Mouse (Mus musculus): ENCODE measurements around the gene Ripor3. TPM values are rescaled to one million over a fixed set of nuclear protein-coding genes. Genes with fewer than 3 reads are reported as not detected.

Ripor3 gene
- polyA plus RNA-seq, 1 experiment from 2014 or later, result 0.37 TPM

GRCm38 (mm10) chr2:168050000-168050942 lies 39.9 kb upstream of the Ripor3 start:
- Histone ChIP-seq H3K4me2 (ENCODE audit: low read length) (peak overlapping the region; percentile 64), H3K36me3 (ENCODE audit: control insufficient read depth, insufficient read depth) (no peaks in the 10 kb centered on the region), H3K9ac (replicated peaks; ENCODE audit: low read depth, low read length) (peak overlapping the region; percentile 44), H3K4me1 (replicated peaks; ENCODE audit: control insufficient read depth, insufficient read depth, low read length) (peaks cover 22% of the 10 kb centered on the region), H3K27ac (ENCODE audit: low read length) (no peak overlapping the region), H3K27me3 (replicated peaks; ENCODE audit: control insufficient read depth, insufficient read depth, low read length) (peaks cover 26% of the 10 kb centered on the region), H3K4me3 (replicated peaks; ENCODE audit: low read length) (peak overlapping the region; percentile 42), H3K9me3 (ENCODE audit: control insufficient read depth, low read length) (no peaks in the 10 kb centered on the region)
- no peak for ATAC-seq
- WGBS, result under 1% methylated on average over 55 of the region's 56 CpGs

GRCm38 (mm10) chr2:168049002-168049635 lies 38.7 kb upstream of the Ripor3 start:
- Histone ChIP-seq H3K4me2 (ENCODE audit: low read length) (no peak overlapping the region), H3K4me3 (replicated peaks; ENCODE audit: low read length) (no peak overlapping the region), H3K4me1 (replicated peaks; ENCODE audit: control insufficient read depth, insufficient read depth, low read length) (peaks cover 22% of the 10 kb centered on the region), H3K27me3 (replicated peaks; ENCODE audit: control insufficient read depth, insufficient read depth, low read length) (peaks cover 26% of the 10 kb centered on the region), H3K9ac (replicated peaks; ENCODE audit: low read depth, low read length) (no peak overlapping the region), H3K36me3 (ENCODE audit: control insufficient read depth, insufficient read depth) (no peaks in the 10 kb centered on the region), H3K27ac (ENCODE audit: low read length) (no peak overlapping the region), H3K9me3 (ENCODE audit: control insufficient read depth, low read length) (no peaks in the 10 kb centered on the region)
- WGBS, result 13% methylated on average over 16 of the region's 16 CpGs
- ATAC-seq, result no peak

GRCm38 (mm10) chr2:168046467-168046866 lies 36.0 kb upstream of the Ripor3 start:
- 76% methylated on average over 4 of the region's 4 CpGs for WGBS
- H3K9ac ChIP-seq (replicated peaks; ENCODE audit: low read depth, low read length), result no peak overlapping the region
- no peak overlapping the region for H3K4me2 ChIP-seq (ENCODE audit: low read length)
- no peak overlapping the region for H3K4me3 ChIP-seq (replicated peaks; ENCODE audit: low read length)
- no peak overlapping the region for H3K27ac ChIP-seq (ENCODE audit: low read length)
- no peaks in the 10 kb centered on the region for H3K36me3 ChIP-seq (ENCODE audit: control insufficient read depth, insufficient read depth)
- H3K27me3 ChIP-seq (replicated peaks; ENCODE audit: control insufficient read depth, insufficient read depth, low read length), result peaks cover 22% of the 10 kb centered on the region
- H3K4me1 ChIP-seq (replicated peaks; ENCODE audit: control insufficient read depth, insufficient read depth, low read length), result peaks cover 22% of the 10 kb centered on the region
- ATAC-seq, result no peak
- H3K9me3 ChIP-seq (ENCODE audit: control insufficient read depth, low read length), result no peaks in the 10 kb centered on the region

- WGBS, result 5% methylated on average over 5 of the region's 5 CpGs
- no peak overlapping the region for H3K27ac ChIP-seq (ENCODE audit: low read length)
- ATAC-seq, result no peak
- H3K9me3 ChIP-seq (ENCODE audit: control insufficient read depth, low read length), result no peaks in the 10 kb centered on the region
- peaks cover 15% of the 10 kb centered on the region for H3K27me3 ChIP-seq (replicated peaks; ENCODE audit: control insufficient read depth, insufficient read depth, low read length)
- no peak overlapping the region for H3K4me2 ChIP-seq (ENCODE audit: low read length)
- no peak overlapping the region for H3K4me3 ChIP-seq (replicated peaks; ENCODE audit: low read length)
- H3K36me3 ChIP-seq (ENCODE audit: control insufficient read depth, insufficient read depth), result no peaks in the 10 kb centered on the region
- peaks cover 21% of the 10 kb centered on the region for H3K4me1 ChIP-seq (replicated peaks; ENCODE audit: control insufficient read depth, insufficient read depth, low read length)
- no peak overlapping the region for H3K9ac ChIP-seq (replicated peaks; ENCODE audit: low read depth, low read length)
Measured at GRCm38 (mm10) chr2:168045771-168046170, 35.4 kb upstream of the Ripor3 start.

- Histone ChIP-seq H3K27me3 (replicated peaks; ENCODE audit: control insufficient read depth, insufficient read depth, low read length) (peaks cover 12% of the 10 kb centered on the region), H3K4me1 (replicated peaks; ENCODE audit: control insufficient read depth, insufficient read depth, low read length) (peaks cover 17% of the 10 kb centered on the region), H3K4me2 (ENCODE audit: low read length) (no peak overlapping the region), H3K27ac (ENCODE audit: low read length) (no peak overlapping the region), H3K36me3 (ENCODE audit: control insufficient read depth, insufficient read depth) (no peaks in the 10 kb centered on the region), H3K9me3 (ENCODE audit: control insufficient read depth, low read length) (no peaks in the 10 kb centered on the region), H3K9ac (replicated peaks; ENCODE audit: low read depth, low read length) (no peak overlapping the region), H3K4me3 (replicated peaks; ENCODE audit: low read length) (no peak overlapping the region)
- no peak for ATAC-seq
- 44% methylated on average over 13 of the region's 13 CpGs for WGBS
Measured at GRCm38 (mm10) chr2:168045357-168045756, 34.9 kb upstream of the Ripor3 start.

- ATAC-seq, result no peak
- no peak overlapping the region for H3K27ac ChIP-seq (ENCODE audit: low read length)
- 73% methylated on average over 10 of the region's 10 CpGs for WGBS
- H3K4me3 ChIP-seq (replicated peaks; ENCODE audit: low read length), result no peak overlapping the region
- H3K36me3 ChIP-seq (ENCODE audit: control insufficient read depth, insufficient read depth), result no peaks in the 10 kb centered on the region
- H3K27me3 ChIP-seq (replicated peaks; ENCODE audit: control insufficient read depth, insufficient read depth, low read length), result peaks cover 8% of the 10 kb centered on the region
- no peak overlapping the region for H3K4me2 ChIP-seq (ENCODE audit: low read length)
- H3K4me1 ChIP-seq (replicated peaks; ENCODE audit: control insufficient read depth, insufficient read depth, low read length), result peaks cover 11% of the 10 kb centered on the region
- no peak overlapping the region for H3K9ac ChIP-seq (replicated peaks; ENCODE audit: low read depth, low read length)
- H3K9me3 ChIP-seq (ENCODE audit: control insufficient read depth, low read length), result no peaks in the 10 kb centered on the region
Measured at GRCm38 (mm10) chr2:168044681-168045287, 34.4 kb upstream of the Ripor3 start.

GRCm38 (mm10) chr2:168042019-168042418 lies 31.6 kb upstream of the Ripor3 start:
- H3K4me2 ChIP-seq (ENCODE audit: low read length), result no peak overlapping the region
- H3K36me3 ChIP-seq (ENCODE audit: control insufficient read depth, insufficient read depth), result no peaks in the 10 kb centered on the region
- H3K4me1 ChIP-seq (replicated peaks; ENCODE audit: control insufficient read depth, insufficient read depth, low read length), result peaks cover 6% of the 10 kb centered on the region; the same call in 1 of the 2 replicates
- no peak overlapping the region for H3K9ac ChIP-seq (replicated peaks; ENCODE audit: low read depth, low read length)
- H3K9me3 ChIP-seq (ENCODE audit: control insufficient read depth, low read length), result no peaks in the 10 kb centered on the region
- no peak for ATAC-seq
- WGBS, result 59% methylated on average over 6 of the region's 6 CpGs
- H3K27me3 ChIP-seq (replicated peaks; ENCODE audit: control insufficient read depth, insufficient read depth, low read length), result no peaks in the 10 kb centered on the region
- H3K27ac ChIP-seq (ENCODE audit: low read length), result no peak overlapping the region
- H3K4me3 ChIP-seq (replicated peaks; ENCODE audit: low read length), result no peak overlapping the region

- H3K4me3 ChIP-seq (replicated peaks; ENCODE audit: low read length), result no peak overlapping the region
- 29% methylated on average over 3 of the region's 3 CpGs for WGBS
- peaks cover 2% of the 10 kb centered on the region; the same call in 1 of the 2 replicates for H3K4me1 ChIP-seq (replicated peaks; ENCODE audit: control insufficient read depth, insufficient read depth, low read length)
- no peak overlapping the region for H3K27ac ChIP-seq (ENCODE audit: low read length)
- H3K36me3 ChIP-seq (ENCODE audit: control insufficient read depth, insufficient read depth), result no peaks in the 10 kb centered on the region
- no peaks in the 10 kb centered on the region for H3K27me3 ChIP-seq (replicated peaks; ENCODE audit: control insufficient read depth, insufficient read depth, low read length)
- H3K9ac ChIP-seq (replicated peaks; ENCODE audit: low read depth, low read length), result no peak overlapping the region
- no peak overlapping the region for H3K4me2 ChIP-seq (ENCODE audit: low read length)
- no peak for ATAC-seq
- H3K9me3 ChIP-seq (ENCODE audit: control insufficient read depth, low read length), result no peaks in the 10 kb centered on the region
Measured at GRCm38 (mm10) chr2:168040751-168041150, 30.3 kb upstream of the Ripor3 start.

- WGBS, result 70% methylated on average over 3 of the region's 3 CpGs
Measured at GRCm38 (mm10) chr2:168037063-168037462, 26.6 kb upstream of the Ripor3 start.

More at GRCm38 (mm10) chr2:168037063-168037462, 26.6 kb upstream of the Ripor3 start:
- Histone ChIP-seq H3K4me2 (ENCODE audit: low read length) (no peak overlapping the region), H3K4me1 (replicated peaks; ENCODE audit: control insufficient read depth, insufficient read depth, low read length) (no peaks in the 10 kb centered on the region), H3K27me3 (replicated peaks; ENCODE audit: control insufficient read depth, insufficient read depth, low read length) (no peaks in the 10 kb centered on the region), H3K9me3 (ENCODE audit: control insufficient read depth, low read length) (no peaks in the 10 kb centered on the region), H3K4me3 (replicated peaks; ENCODE audit: low read length) (no peak overlapping the region), H3K36me3 (ENCODE audit: control insufficient read depth, insufficient read depth) (no peaks in the 10 kb centered on the region), H3K27ac (ENCODE audit: low read length) (no peak overlapping the region), H3K9ac (replicated peaks; ENCODE audit: low read depth, low read length) (no peak overlapping the region)
- ATAC-seq, result no peak
